Mouse (Mus musculus): ENCODE results near the gene Gm45618. TPM values are rescaled to one million over a fixed set of nuclear protein-coding genes. Genes with fewer than 3 reads are reported as not detected.

Gm45618 gene
- total and polyA plus RNA-seq, 3 experiments, result not detected

DNA sequence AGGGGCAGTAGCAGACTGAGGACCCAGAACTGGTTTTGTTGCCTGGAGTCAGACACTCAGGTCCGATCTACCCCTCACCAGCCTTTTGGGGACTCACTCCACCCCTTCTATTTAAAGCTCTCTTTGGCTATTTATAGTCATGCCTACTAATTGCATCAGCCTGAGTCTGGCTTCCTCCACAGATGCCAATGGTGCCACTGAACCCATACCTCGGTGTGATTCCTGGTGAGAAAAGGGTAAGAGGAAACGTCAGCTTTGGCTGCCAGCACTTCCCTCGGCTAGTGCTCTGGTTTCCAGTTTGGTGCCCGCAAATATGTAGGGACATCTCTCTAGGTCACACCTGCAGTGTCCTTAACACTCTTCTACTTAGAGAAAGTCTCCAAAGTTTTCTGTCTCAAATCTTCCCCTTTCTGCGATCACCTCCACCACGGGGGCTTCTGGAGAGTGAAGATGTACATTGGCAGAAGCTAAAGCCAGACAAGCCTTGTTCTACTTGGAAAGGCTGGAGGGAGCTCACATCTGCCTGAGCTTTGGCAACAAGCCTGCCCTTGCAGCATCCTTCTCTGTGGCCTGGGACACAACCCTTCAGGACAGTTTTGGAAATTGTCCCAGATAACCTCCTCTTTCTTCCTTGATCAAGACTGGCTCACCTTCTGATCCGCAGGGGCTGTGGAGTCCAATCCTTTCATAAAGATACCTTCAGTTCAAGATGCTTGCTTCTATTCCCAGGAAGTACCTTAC, 46.2 kb downstream of the Gm45618 start:
- DNase-seq (ENCODE audit: low read depth, low spot score), result no peak
- no peaks in the 10 kb centered on the region for H3K9me3 ChIP-seq (replicated peaks; ENCODE audit: insufficient read depth, low read length)
- H3K9ac ChIP-seq (ENCODE audit: control insufficient read depth, low read depth, low read length, poor library complexity, severe bottlenecking), result no peak overlapping the region
- no peaks in the 10 kb centered on the region for H3K79me2 ChIP-seq (ENCODE audit: control insufficient read depth, insufficient read depth, low read length, poor library complexity)
- H3K4me3 ChIP-seq (ENCODE audit: control insufficient read depth in 1 of 2, insufficient read depth in 1 of 2, low read depth in 2 of 2, low read length in 2 of 2), result no peak overlapping the region
- no peaks in the 10 kb centered on the region for H3K4me1 ChIP-seq (ENCODE audit: control insufficient read depth in 1 of 2, insufficient read depth in 2 of 2, low read length in 2 of 2)
- TF ChIP-seq ZMIZ1 (IDR thresholded peaks at IDR 0.05; ENCODE audit: low read depth, low read length), result no peak
- no peak for TF ChIP-seq MXI1 (IDR thresholded peaks at IDR 0.05; ENCODE audit: low read depth, low read length)
- TF ChIP-seq ELF1 (IDR thresholded peaks at IDR 0.05; ENCODE audit: low read depth, low read length), result no peak
- H3K27ac ChIP-seq (ENCODE audit: control insufficient read depth, low read depth, low read length), result no peak overlapping the region
- H3K27me3 ChIP-seq (ENCODE audit: control insufficient read depth in 1 of 2, insufficient read depth in 2 of 2, low read length in 2 of 2), result peaks cover 4 to 13% of the 10 kb centered on the region in 2 experiments
- no peaks in the 10 kb centered on the region for H3K36me3 ChIP-seq (ENCODE audit: control insufficient read depth in 1 of 2, insufficient read depth in 2 of 2, low read length in 2 of 2)

DNA sequence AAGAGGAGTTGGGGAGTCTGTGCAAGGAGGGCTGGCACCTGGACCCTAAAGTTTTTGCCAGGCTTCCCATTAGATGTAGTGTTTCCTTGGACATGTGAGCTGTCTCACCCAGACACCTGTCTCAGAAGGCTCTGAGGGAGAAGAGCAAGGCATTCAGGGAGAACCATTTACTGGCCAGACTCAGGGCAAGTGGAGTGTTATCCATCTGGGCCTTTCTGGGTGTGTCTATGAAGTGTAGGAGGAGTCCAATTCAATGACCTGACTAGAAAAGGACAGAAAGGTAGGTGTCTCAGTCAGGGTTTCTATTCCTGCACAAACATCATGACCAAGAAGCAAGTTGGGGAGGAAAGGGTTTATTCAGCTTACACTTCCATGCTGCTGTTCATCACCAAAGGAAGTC, 48.8 kb downstream of the Gm45618 start:
- peaks cover 11 to 17% of the 10 kb centered on the region in 2 experiments for H3K27me3 ChIP-seq (ENCODE audit: control insufficient read depth in 1 of 2, insufficient read depth in 2 of 2, low read length in 2 of 2)
- H3K9me3 ChIP-seq (replicated peaks; ENCODE audit: insufficient read depth, low read length), result no peaks in the 10 kb centered on the region

DNA sequence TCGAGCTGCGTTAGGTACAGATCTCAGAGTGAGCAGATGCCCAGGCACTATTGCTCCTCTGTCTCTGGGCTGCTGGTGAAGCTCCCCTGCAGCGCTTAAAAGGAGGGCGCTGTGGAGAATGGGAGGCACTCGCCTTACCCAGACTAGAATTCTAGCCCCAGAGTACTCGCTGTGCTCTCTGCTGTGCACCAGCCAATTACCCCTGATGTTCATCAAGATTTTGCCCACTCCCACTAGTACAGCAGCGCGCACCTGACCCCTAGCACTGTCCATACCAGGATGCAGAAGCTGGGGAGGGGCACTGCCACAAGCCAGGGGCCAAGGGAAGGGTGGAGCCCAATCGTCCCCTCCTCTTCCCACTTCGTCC, 49.3 kb downstream of the Gm45618 start:
- Histone ChIP-seq H3K79me2 (ENCODE audit: control insufficient read depth, insufficient read depth, low read length, poor library complexity) (no peaks in the 10 kb centered on the region), H3K27ac (ENCODE audit: control insufficient read depth, low read depth, low read length) (no peak overlapping the region), H3K36me3 (ENCODE audit: control insufficient read depth in 1 of 2, insufficient read depth in 2 of 2, low read length in 2 of 2) (no peaks in the 10 kb centered on the region), H3K9ac (ENCODE audit: control insufficient read depth, low read depth, low read length, poor library complexity, severe bottlenecking) (no peak overlapping the region), H3K9me3 (replicated peaks; ENCODE audit: insufficient read depth, low read length) (no peaks in the 10 kb centered on the region), H3K4me3 (ENCODE audit: control insufficient read depth in 1 of 2, insufficient read depth in 1 of 2, low read depth in 2 of 2, low read length in 2 of 2) (no peak overlapping the region), H3K4me1 (ENCODE audit: control insufficient read depth in 1 of 2, insufficient read depth in 2 of 2, low read length in 2 of 2) (peaks cover 0 to 4% of the 10 kb centered on the region in 2 experiments; a peak in 1 of 4 replicates), H3K27me3 (ENCODE audit: control insufficient read depth in 1 of 2, insufficient read depth in 2 of 2, low read length in 2 of 2) (peaks cover 13 to 21% of the 10 kb centered on the region in 2 experiments)
- no peak for TF ChIP-seq MAX (IDR thresholded peaks at IDR 0.05; ENCODE audit: low read length)
- no peak for DNase-seq (ENCODE audit: low read depth, low spot score)

More for the DNA sequence above, 48.8 kb downstream of the Gm45618 start:
- H3K36me3 ChIP-seq (ENCODE audit: control insufficient read depth in 1 of 2, insufficient read depth in 2 of 2, low read length in 2 of 2), result no peaks in the 10 kb centered on the region
- H3K27ac ChIP-seq (ENCODE audit: control insufficient read depth, low read depth, low read length), result no peak overlapping the region
- no peak overlapping the region for H3K4me3 ChIP-seq (ENCODE audit: control insufficient read depth in 1 of 2, insufficient read depth in 1 of 2, low read depth in 2 of 2, low read length in 2 of 2)
- no peak overlapping the region for H3K9ac ChIP-seq (ENCODE audit: control insufficient read depth, low read depth, low read length, poor library complexity, severe bottlenecking)
- H3K79me2 ChIP-seq (ENCODE audit: control insufficient read depth, insufficient read depth, low read length, poor library complexity), result no peaks in the 10 kb centered on the region
- DNase-seq (ENCODE audit: low read depth, low spot score), result no peak
- H3K4me1 ChIP-seq (ENCODE audit: control insufficient read depth in 1 of 2, insufficient read depth in 2 of 2, low read length in 2 of 2), result peaks cover 0 to 4% of the 10 kb centered on the region in 2 experiments; a peak in 1 of 4 replicates
- TF ChIP-seq CTCF (IDR thresholded peaks at IDR 0.05 in 2 of 3, conservative IDR thresholded peaks at IDR 0.05 in 1 of 3; ENCODE audit: control insufficient read depth in 1 of 3, insufficient read depth in 1 of 3, low read depth in 2 of 3, low read length in 3 of 3, poor library complexity in 1 of 3, severe bottlenecking in 1 of 3), result no peak
- no peak for TF ChIP-seq GABPA (IDR thresholded peaks at IDR 0.05; ENCODE audit: low read depth, low read length)
- TF ChIP-seq MXI1 (IDR thresholded peaks at IDR 0.05; ENCODE audit: low read depth, low read length), result no peak
- TF ChIP-seq CHD2 (IDR thresholded peaks at IDR 0.05; ENCODE audit: low read length), result no peak
- TF ChIP-seq ETS1 (IDR thresholded peaks at IDR 0.05; ENCODE audit: low read depth, low read length), result no peak
- TF ChIP-seq NRF1 (IDR thresholded peaks at IDR 0.05; ENCODE audit: insufficient read depth, low read depth, low read length, poor library complexity, severe bottlenecking), result no peak

All from MEL (cell line).